Mouse (Mus musculus) T-helper 17 cell (primary cell): ENCODE measurements around the gene 4930516K23Rik.

ENCODE experiments used
- in situ Hi-C, 2 experiments: fragments of 300-600 bp; cut with MboI, MseI; formaldehyde crosslinking; loops; 1 replicate in 1 of 2; 2 replicates in 1 of 2; pipeline ENCODE4 v1.15.1; 2025; ENCODE audit warnings: high pct_unique_total_duplicates in 2 of 2

The 4930516K23Rik gene

DNA sequence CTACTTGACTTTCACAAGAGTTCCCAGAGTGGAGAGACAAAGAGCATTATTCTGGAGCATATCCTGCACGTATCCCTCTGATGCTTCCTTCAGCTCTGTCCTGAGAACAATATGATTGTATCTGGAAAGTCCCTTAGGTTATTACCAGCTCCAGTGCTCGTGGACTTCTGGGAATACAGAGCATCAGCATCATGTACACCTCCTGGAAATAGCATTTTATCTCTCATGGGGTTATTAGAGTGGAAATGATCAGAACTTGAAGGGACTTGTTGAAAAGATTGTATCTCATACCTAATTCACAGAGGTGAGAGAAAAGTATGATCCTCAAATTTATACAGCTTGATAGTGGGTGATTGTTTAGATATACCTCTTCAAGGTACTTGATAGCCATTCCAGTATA is at the start of gene 4930516K23Rik:
TSS of gene 4930516K23Rik (minus strand) at position 101 of the 400 bp plus-strand sequence.
- in situ Hi-C loops: no loop called here

DNA sequence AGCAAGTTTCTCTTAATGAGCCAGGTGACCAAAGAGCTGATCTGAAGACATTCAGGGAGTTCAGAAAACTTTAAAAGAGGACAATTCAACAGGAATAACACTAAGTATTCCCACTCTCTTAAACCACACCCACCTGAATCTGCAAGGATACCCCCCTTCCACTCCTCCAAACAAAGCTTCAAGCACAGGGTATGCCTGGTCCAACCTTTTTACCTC is 43.4 kb upstream of the 4930516K23Rik start, which contains the start of gene Olfr646:
TSS of gene Olfr646 (plus strand) at position 117 of the 216 bp plus-strand sequence.
- in situ Hi-C loops: no loop called here

DNA sequence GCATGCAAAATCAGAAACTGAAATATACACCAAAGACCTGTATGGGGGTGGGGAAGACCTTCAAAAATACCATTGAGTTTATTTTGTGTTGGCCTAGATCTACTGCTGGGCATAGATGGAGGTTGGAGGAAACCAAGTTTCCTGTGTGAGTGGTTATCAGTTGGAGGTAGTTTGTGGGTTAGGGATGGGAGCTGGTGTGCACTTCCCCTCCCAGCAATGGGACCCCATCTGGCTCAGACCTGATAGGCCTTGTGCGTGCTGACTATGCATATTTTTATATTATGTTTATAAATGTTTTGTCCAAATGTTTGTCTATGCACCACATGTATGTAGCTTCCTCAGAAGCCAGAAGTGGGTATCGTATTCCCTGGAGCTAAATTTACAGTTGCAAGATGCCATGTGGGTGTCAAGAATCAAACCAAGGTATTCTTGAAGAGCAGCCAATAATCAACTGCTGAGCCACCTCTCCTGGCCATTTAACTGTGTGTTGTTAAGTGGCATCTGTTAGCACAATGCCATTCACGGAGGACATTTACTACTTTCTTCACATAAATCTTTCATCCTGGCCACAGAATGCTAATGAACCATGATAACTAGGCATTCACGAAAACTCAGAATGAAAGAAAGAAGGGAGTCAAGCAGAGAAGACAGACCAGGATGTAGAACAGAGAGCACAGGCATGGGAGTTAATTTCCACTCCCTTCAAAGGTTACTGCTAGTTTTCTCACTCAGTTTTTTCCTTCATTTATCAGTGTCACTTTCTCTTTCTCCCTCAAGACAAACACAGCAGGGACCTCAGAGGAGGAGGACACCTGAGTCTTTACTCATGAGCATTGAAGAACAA is 42.9 kb upstream of the 4930516K23Rik start:
- in situ Hi-C loops: no loop called here

DNA sequence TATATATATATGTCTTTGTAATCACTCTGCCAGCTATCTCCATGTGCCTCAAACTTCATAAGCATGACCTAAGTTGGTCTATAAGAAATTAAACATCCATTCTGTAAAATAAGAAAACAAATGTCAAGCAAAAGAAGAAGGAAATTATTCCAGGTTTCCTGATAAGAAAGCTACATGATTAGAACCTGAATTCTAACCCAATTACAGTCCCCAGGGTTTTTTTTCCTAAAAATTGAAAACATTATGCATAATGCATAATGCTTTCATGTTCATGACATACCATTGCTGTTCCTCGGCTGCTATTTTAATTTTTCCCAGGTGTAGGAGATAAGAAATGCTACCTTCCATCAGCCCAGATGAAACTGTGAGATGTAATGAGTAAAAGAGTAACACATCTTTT is 24.1 kb upstream of the 4930516K23Rik start, which contains the start of gene Olfr645:
TSS of gene Olfr645 (minus strand) at position 101 of the 400 bp plus-strand sequence.
- in situ Hi-C loops: no loop called here

DNA sequence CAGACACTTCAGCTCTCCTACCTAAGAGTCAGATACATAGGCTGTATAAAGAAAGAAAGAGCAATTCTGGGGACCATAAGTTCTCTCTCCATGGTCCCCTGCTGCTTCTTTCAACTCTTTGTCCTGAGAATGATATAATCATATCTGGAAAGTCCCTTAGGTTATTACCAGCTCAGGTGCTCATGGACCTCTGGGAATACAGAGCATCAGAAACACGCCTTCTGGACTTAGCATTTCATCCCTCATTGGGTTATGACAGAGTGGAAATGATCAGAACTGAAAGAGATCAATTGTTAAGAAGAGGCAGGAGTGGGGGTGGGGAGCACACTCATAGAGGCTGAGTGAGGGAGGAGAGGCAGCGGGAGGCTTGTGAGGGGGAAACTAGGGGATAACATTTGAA is 10.5 kb upstream of the 4930516K23Rik start, which contains the start of gene Olfr644:
TSS of gene Olfr644 (minus strand) at position 101 of the 400 bp plus-strand sequence.
- in situ Hi-C loops: no loop called here

DNA sequence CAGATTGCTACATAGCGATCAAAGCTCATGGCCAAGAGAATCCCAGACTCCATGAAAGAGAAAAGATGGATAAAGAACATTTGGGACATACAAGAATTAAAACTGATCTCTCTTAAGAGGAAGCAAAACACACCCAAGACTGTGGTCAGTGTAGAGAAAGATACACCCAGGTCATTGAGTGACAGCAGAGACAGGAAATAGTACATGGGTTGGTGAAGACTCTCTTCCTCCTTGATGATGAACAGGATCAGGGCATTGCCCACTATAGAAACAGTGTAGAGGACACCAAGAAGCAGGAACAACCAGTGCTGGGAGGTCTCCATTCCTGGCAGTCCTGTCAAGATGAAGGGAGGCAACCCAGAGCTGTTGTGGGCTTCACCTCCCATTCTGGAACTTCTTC is 2.0 kb downstream of the 4930516K23Rik start:
- in situ Hi-C loops: no loop called here

DNA sequence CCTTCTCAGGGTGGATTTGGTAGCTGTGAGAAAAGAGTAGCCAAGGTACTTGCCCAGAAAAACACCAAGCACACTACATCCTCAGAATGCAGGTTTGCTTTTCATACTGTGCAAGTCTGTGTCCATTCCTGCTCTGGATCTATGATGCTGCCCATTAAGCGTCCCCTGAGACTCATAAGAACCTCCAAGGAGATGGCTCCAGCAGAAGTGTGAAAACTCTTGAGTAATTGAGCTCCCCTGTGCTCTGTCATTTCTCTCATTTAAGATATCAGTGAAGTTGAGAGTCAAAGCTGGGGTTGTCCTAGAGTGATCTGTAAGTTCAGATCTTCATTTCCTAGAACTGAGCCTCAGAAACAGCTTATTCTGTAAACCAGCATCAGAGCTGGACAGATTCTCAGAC is 8.7 kb downstream of the 4930516K23Rik start, which contains the start of gene Olfr642:
TSS of gene Olfr642 (minus strand) at position 101 of the 400 bp plus-strand sequence.
- in situ Hi-C loops: no loop called here

DNA sequence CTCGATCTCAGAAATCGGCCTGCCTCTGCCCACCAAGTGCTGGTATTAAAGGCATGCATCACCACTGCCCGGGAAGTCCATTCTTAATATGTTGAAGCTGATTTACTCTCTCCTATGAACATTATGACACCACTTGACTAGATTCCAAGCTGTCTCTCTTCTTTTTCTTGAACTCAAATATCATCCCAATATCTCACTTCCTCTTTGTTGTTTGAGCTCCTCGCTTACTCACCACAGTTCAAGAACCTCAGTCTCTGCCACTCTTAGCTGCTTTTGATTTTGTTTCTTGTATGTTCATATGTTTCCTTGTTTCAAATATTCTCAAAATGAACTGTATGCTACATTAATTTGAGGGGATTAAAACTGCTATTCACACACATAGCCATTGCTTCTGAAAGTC is 10.5 kb downstream of the 4930516K23Rik start:
- in situ Hi-C loops: no loop called here

DNA sequence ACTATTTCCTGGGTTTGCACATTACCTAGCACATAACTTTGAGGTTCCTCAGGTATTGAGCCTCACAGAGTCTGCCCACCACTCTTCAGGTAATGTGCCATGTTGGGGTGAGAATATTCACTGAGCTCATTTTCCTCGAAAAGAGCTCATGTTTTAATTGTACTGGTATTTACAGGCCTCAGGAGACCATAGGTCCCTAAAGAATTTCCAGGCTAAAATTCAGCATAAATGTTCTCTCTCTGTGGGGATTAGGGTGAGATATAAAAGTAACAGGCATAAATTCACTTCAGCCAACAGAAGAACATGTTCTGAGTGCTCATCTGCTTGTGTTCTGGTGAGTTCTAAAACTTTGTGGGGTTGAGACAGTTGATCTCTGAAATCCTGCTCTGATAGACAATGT is 26.1 kb downstream of the 4930516K23Rik start, which contains the start of gene Olfr641:
TSS of gene Olfr641 (plus strand) at position 301 of the 400 bp plus-strand sequence.
- in situ Hi-C loops: no loop called here

DNA sequence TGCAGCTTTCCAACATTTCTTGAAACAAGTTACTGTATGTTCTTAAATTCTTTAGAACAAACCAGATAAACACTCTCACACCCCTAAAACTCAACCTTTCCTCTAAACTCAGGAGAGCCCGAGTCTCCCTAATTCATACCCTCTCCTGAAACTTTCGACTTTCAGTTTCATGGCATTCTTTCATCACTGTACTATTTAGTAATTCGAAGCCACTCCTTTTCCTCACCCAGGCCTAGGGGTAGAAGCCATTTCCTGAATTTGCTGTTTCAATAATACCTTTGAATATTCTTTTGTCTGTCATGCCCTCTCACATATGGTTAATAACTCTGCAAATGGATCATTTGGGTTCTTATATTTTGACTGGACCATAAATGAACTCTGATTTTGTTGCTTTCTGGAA is 34.3 kb downstream of the 4930516K23Rik start:
- in situ Hi-C loops: no loop called here

DNA sequence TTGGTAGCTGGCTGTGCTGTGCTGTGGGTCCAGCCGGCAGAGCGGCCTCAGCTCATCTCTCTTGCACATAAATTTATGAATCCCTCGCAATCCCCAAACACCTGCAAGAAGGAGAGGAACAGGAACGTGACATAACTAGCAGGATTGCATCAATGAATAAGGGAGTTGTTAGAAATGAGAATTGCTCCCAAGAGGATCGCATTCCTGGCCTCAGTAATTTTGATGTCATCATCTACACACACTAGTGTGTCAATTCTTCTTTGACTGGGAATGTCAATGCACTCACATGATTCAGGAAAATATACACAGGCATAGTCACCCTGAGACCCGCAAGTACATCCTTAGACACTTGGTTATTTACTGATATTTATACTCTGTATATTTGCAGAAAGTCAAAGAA is 35.8 kb downstream of the 4930516K23Rik start, which contains the start of gene Olfr640:
TSS of gene Olfr640 (minus strand) at position 101 of the 400 bp plus-strand sequence.
- in situ Hi-C loops: no loop called here

DNA sequence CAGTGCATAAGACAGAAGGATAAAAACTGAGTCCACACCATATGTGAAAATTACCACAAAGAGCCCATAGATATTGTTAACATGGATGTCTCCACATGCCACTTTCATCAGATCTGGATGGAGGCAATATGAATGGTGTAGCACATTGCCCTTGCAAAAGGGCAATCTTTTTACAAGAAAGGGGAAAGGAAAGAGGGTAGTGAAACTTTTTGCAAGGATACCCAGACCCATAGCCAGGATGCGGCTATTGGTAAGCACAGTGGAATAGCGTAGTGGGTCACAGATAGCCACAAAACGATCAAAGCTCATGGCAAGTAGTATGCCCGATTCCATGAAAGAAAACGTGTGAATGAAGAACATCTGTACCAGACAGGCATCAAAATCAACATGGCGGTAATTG is 39.6 kb downstream of the 4930516K23Rik start:
- in situ Hi-C loops: no loop called here

DNA sequence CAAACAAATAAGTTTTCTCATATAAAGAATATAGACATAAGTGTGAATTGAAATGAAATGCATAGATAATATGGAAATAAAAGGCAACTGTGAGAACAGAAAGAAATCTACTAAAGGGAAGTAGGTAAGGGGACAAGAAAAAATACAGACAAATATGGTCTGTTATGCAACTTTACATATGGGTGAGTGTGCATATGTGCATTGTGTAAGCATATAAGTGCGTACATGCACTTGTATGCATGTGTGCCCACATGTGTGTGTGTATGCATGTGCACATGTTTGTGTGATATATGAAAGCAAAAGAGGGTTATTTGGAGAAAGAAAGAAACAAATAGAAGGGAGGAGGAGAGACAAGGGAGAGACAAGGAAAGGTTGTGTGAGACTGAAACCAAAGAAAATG is 42.3 kb downstream of the 4930516K23Rik start:
- in situ Hi-C loops: no loop called here

DNA sequence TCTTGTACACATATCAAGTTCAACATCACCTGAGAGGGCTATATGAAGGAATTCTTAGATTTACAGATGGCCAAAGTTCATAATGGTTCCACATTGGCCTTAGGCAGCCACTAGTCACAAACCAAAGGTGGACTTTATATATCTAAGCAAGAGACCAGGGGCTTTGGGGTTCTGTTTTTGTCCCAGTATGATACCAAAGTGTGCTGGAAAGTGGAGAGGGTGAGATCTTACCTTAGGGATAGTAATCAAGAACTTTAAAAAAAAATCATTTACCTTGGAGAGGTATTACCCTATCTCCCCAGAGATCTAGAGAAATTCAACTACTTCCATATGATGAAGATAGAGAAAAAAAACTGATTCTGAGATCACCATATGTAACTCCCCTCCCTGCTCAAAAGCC is 44.0 kb downstream of the 4930516K23Rik start, which contains the start of gene Olfr639:
TSS of gene Olfr639 (minus strand) at position 101 of the 400 bp plus-strand sequence.
- in situ Hi-C loops: no loop called here
